Mouse (Mus musculus) liver, adult 2 months (tissue): ENCODE measurements around the gene Shoc2.

ENCODE experiments used
- CTCF ChIP-seq: fragments of 200-500 bp; IDR thresholded peaks from 2 replicates; pipeline ENCODE4 v1.5.1; 2011; ENCODE audit warnings: low read depth, low read length, control low read depth
- POLR2A ChIP-seq: fragments of 200-500 bp; IDR thresholded peaks from 2 replicates; pipeline ENCODE4 v1.6.1; 2011; ENCODE audit warnings: low read length, control low read depth; ENCODE audit not compliant: insufficient read depth; ENCODE audit errors: extremely low read depth

DNA sequence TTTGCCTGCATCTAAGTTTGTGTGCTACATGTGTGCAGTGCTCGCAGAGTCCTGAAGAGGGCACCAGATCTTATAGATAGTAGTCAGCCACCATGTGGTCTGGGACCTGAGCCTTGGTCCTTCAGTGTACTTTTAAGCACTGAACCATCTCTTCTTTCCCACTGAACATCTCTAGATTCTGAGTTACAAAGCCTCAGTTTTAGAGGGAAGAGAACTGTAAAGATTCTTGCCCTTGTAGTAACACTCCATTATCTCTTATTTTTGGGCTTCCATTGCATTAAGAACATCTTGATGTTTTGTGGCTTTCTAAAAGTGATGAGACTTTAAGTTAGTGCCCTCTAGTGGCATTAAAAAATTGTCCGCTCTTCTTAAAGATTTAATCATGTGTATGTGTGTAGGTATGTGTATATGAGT is 18.8 kb upstream of the Shoc2 start:
- TF ChIP-seq POLR2A: no peak
- peak; percentile 43 for TF ChIP-seq CTCF
